Mouse (Mus musculus): ENCODE measurements at regions not wholly inside any gene's neighbourhood (a gene's known extent, or its start where the extent isn't known, plus 50 kb on each side); places are given as distances from the start of the nearest gene placed in this dataset.
A peak's percentile ranks its signal among the peaks of the same experiment; 100 is the strongest.
"Not testable (repeated sequence)": the region's sequence is repeated elsewhere in the genome, so short reads cannot be mapped to it uniquely, and the experiment has no call there.

DNA sequence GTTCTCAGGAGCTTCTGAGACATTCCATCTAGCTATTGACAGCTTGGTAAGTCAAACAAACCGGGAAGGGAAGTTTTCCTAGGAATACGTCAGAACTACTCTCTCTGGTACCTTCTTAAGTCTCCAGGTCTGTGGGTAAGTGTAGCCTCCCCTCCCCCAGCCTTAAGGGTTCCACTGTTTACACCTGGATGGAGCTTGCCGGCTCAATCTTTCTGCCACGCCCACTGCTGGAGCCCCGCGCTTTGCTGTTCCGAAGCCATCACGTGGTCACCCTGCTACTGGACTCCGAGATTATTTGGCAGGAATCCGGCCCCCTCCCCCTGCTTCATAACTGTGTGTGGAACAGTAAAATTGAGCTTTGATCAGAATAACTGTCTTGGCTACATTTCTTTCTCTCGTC lies 87.6 kb upstream of the Dlg1 start:
- not testable (repeated sequence) for H3K9me3 ChIP-seq (ENCODE audit: control insufficient read depth, low read length)

DNA sequence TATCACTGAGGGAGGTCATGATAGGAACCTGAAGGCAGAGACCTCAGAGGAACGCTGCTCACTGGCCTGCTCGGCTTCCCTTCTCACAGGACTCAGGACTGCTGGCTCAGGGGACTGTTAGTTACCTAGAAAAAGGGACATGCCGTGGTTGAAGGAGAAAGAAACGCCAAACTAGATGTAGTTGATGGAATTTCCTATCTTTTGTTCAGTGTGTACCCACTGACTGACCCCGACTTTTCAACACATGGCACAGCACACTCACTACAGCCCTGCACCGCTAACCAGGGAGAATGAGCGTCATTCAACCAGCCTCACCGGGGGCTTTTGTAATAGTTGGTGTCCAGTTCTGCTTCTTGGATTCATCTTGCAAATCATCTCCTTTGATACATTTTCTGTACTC lies 86.8 kb upstream of the Dlg1 start:
- ATAC-seq: no peak
- H3K4me3 ChIP-seq (replicated peaks; ENCODE audit: low read length): no peak overlapping the region
- no peak overlapping the region for H3K9ac ChIP-seq (replicated peaks; ENCODE audit: low read depth, low read length)
- no peaks in the 10 kb centered on the region for H3K36me3 ChIP-seq (ENCODE audit: control insufficient read depth, insufficient read depth)
- 65% methylated on average over 8 of the region's 8 CpGs for WGBS
- H3K27ac ChIP-seq (ENCODE audit: low read length): no peak overlapping the region
- no peak overlapping the region for H3K4me2 ChIP-seq (ENCODE audit: low read length)
- no peaks in the 10 kb centered on the region for H3K9me3 ChIP-seq (ENCODE audit: control insufficient read depth, low read length)
- peaks cover 3% of the 10 kb centered on the region; the same call in 1 of the 2 replicates for H3K4me1 ChIP-seq (replicated peaks; ENCODE audit: control insufficient read depth, insufficient read depth, low read length)
- no peaks in the 10 kb centered on the region for H3K27me3 ChIP-seq (replicated peaks; ENCODE audit: control insufficient read depth, insufficient read depth, low read length)

More for the DNA sequence above, 87.6 kb upstream of the Dlg1 start:
- H3K4me3 ChIP-seq (replicated peaks; ENCODE audit: low read length); H3K4me2 ChIP-seq (ENCODE audit: low read length); ATAC-seq; H3K9ac ChIP-seq (replicated peaks; ENCODE audit: low read depth, low read length); H3K36me3 ChIP-seq (ENCODE audit: control insufficient read depth, insufficient read depth); H3K27ac ChIP-seq (ENCODE audit: low read length); H3K4me1 ChIP-seq (replicated peaks; ENCODE audit: control insufficient read depth, insufficient read depth, low read length); H3K27me3 ChIP-seq (replicated peaks; ENCODE audit: control insufficient read depth, insufficient read depth, low read length): not testable (repeated sequence)
- 52% methylated on average over 11 of the region's 11 CpGs for WGBS

DNA sequence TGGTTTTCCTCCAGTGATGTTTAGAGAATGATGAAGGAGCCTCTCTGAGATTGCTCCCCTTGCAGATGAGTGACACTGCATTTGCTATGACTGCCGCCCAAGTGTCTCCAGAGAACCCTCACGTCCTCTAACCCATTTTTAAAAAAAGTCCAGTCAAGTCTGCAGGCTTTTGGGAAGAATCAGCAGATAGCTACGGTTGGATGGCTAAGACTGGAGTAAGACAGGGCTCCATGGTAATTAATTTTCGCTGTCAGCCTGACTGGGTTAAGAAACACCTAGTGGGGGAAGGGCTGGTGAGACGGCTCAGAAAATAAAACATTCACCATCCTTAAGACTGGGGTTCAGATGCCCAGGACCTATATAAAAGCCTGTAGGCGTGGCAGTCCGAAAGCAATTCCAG lies 85.9 kb upstream of the Dlg1 start:
- H3K4me1 ChIP-seq (replicated peaks; ENCODE audit: control insufficient read depth, insufficient read depth, low read length): peaks cover 3% of the 10 kb centered on the region; the same call in 1 of the 2 replicates
- H3K9ac ChIP-seq (replicated peaks; ENCODE audit: low read depth, low read length): no peak overlapping the region
- no peak overlapping the region for H3K4me3 ChIP-seq (replicated peaks; ENCODE audit: low read length)
- no peaks in the 10 kb centered on the region for H3K27me3 ChIP-seq (replicated peaks; ENCODE audit: control insufficient read depth, insufficient read depth, low read length)
- 64% methylated on average over 7 of the region's 7 CpGs for WGBS
- no peak overlapping the region for H3K4me2 ChIP-seq (ENCODE audit: low read length)
- no peak overlapping the region for H3K27ac ChIP-seq (ENCODE audit: low read length)
- no peaks in the 10 kb centered on the region for H3K9me3 ChIP-seq (ENCODE audit: control insufficient read depth, low read length)
- no peak for ATAC-seq
- no peaks in the 10 kb centered on the region for H3K36me3 ChIP-seq (ENCODE audit: control insufficient read depth, insufficient read depth)

DNA sequence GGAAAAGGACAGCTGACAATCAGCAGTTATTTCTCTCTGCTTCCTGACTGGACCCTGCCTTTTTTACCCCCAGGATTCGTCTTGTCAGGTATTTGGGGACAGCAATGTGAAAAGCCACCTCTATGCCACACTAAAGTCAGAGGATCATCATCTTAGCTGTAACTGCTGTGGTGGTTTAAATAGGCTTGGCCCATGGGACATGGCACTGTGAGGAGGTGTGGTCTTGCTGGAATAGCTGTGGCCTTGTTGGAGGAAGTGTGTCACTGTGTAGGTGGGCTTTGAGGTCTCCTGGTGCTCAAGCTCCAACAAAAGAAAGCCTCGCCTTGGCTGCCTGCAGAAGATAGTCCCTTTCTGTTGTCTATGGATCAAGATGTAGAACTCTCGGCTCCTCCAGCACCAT lies 83.9 kb upstream of the Dlg1 start:
- H3K4me1 ChIP-seq (replicated peaks; ENCODE audit: control insufficient read depth, insufficient read depth, low read length): peaks cover 3% of the 10 kb centered on the region; the same call in 1 of the 2 replicates
- no peak overlapping the region for H3K9ac ChIP-seq (replicated peaks; ENCODE audit: low read depth, low read length)
- WGBS: 96% methylated on average over 3 of the region's 3 CpGs
- no peak overlapping the region for H3K4me3 ChIP-seq (replicated peaks; ENCODE audit: low read length)
- ATAC-seq: no peak
- H3K36me3 ChIP-seq (ENCODE audit: control insufficient read depth, insufficient read depth): no peaks in the 10 kb centered on the region
- H3K27me3 ChIP-seq (replicated peaks; ENCODE audit: control insufficient read depth, insufficient read depth, low read length): no peaks in the 10 kb centered on the region
- no peaks in the 10 kb centered on the region for H3K9me3 ChIP-seq (ENCODE audit: control insufficient read depth, low read length)
- H3K4me2 ChIP-seq (ENCODE audit: low read length): no peak overlapping the region
- no peak overlapping the region for H3K27ac ChIP-seq (ENCODE audit: low read length)

DNA sequence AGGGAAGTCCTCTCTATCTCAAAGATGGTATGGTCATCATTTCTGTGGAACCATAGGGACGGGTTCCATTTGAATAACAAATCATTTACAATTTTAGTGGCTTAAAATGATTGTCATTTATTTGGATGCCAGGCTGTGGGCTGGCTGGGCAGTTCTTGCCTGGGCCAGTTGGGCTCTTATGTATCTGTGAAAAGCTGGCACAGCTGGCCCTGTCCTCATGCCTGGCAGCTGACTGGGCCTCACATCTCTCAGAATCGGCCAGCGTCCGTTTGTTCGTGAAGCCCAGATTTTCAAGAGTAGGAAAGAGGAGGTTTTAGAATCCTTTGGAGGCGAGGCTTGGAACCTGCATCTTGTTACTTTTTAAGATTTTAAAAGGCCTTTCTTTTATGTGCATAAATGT lies 82.5 kb upstream of the Dlg1 start:
- Histone ChIP-seq H3K27ac (ENCODE audit: low read length) (no peak overlapping the region), H3K27me3 (replicated peaks; ENCODE audit: control insufficient read depth, insufficient read depth, low read length) (no peaks in the 10 kb centered on the region), H3K4me2 (ENCODE audit: low read length) (no peak overlapping the region), H3K9me3 (ENCODE audit: control insufficient read depth, low read length) (no peaks in the 10 kb centered on the region), H3K36me3 (ENCODE audit: control insufficient read depth, insufficient read depth) (no peaks in the 10 kb centered on the region), H3K4me1 (replicated peaks; ENCODE audit: control insufficient read depth, insufficient read depth, low read length) (peaks cover 3% of the 10 kb centered on the region; the same call in 1 of the 2 replicates), H3K9ac (replicated peaks; ENCODE audit: low read depth, low read length) (no peak overlapping the region), H3K4me3 (replicated peaks; ENCODE audit: low read length) (no peak overlapping the region)
- ATAC-seq: no peak
- 73% methylated on average over 6 of the region's 6 CpGs for WGBS

DNA sequence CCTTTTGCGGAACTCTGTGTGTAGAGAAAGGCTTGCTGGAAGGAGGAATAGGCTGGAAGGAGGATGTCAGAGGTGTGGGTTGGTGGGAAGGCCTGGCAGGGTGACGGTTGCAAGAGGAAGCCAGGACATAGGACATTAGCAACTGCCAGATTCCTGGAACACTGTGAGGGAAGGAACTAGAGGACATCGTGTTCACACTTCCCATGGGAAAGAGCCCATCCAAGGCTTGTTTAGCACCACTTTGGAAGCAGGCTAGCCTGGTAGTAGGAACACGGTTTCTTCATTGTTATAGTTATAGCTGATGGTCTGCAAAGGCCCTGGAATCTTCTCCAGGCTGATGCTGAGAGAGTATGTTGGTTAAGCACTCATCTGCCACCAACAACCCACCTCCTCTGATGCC lies 80.4 kb upstream of the Dlg1 start:
- no peak overlapping the region for H3K4me3 ChIP-seq (replicated peaks; ENCODE audit: low read length)
- no peaks in the 10 kb centered on the region for H3K9me3 ChIP-seq (ENCODE audit: control insufficient read depth, low read length)
- H3K9ac ChIP-seq (replicated peaks; ENCODE audit: low read depth, low read length): no peak overlapping the region
- H3K27me3 ChIP-seq (replicated peaks; ENCODE audit: control insufficient read depth, insufficient read depth, low read length): no peaks in the 10 kb centered on the region
- WGBS: 92% methylated on average over 4 of the region's 4 CpGs
- H3K4me2 ChIP-seq (ENCODE audit: low read length): no peak overlapping the region
- H3K36me3 ChIP-seq (ENCODE audit: control insufficient read depth, insufficient read depth): no peaks in the 10 kb centered on the region
- H3K4me1 ChIP-seq (replicated peaks; ENCODE audit: control insufficient read depth, insufficient read depth, low read length): peaks cover 3% of the 10 kb centered on the region; the same call in 1 of the 2 replicates
- H3K27ac ChIP-seq (ENCODE audit: low read length): no peak overlapping the region
- no peak for ATAC-seq

DNA sequence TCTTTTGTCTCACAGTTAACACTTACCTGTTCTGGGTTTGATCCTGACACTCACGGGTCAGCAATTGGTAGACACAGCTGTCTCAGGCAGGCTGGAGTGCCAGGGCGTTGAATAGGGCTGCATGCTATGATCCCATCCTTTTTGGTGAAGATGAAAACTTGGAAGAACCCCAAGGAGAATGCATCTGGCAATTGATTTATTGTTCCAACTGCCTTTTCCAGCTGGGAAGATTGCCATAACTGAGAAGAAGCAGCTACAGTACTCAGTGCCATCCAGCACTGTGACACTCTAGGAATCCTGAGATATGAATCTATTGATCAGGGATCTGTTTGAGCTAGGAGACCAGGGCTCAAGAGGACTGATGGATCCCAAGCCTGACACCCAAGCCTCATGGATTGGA lies 79.6 kb upstream of the Dlg1 start:
- H3K4me3 ChIP-seq (replicated peaks; ENCODE audit: low read length): no peak overlapping the region
- H3K9me3 ChIP-seq (ENCODE audit: control insufficient read depth, low read length): no peaks in the 10 kb centered on the region
- ATAC-seq: no peak
- H3K36me3 ChIP-seq (ENCODE audit: control insufficient read depth, insufficient read depth): no peaks in the 10 kb centered on the region
- no peak overlapping the region for H3K4me2 ChIP-seq (ENCODE audit: low read length)
- H3K4me1 ChIP-seq (replicated peaks; ENCODE audit: control insufficient read depth, insufficient read depth, low read length): peaks cover 3% of the 10 kb centered on the region; the same call in 1 of the 2 replicates
- no peaks in the 10 kb centered on the region for H3K27me3 ChIP-seq (replicated peaks; ENCODE audit: control insufficient read depth, insufficient read depth, low read length)
- no peak overlapping the region for H3K9ac ChIP-seq (replicated peaks; ENCODE audit: low read depth, low read length)
- WGBS: 74% methylated on average over 2 of the region's 2 CpGs
- H3K27ac ChIP-seq (ENCODE audit: low read length): no peak overlapping the region

DNA sequence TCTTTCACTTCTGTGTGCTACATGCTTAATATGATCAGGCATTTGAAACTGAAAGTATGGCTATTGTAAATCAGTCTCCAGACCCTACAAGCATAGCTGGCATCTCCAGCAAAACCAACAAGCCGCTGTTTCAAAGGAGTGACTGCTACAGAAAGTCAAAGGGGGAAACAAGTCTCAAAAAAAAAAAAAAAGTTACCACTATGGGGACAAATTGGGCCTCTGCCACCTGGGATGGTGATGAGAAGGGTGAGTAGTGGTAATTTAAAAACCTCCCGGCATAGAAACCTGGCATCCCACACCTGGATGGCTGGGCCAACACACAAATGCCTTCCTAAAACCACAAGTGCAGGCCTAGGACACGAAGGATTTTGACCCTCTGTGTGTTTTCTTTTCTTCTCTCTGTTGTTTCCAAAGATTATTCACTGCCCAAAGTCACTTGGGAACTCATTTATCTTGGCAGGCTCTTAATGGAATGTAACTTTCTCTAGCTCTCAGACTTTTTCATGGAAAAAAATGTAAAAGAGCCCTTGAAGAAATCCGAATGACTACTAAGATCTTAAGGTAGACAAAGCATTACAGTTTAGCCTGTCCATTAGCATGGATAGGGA lies 78.9 kb upstream of the Dlg1 start:
- H3K27me3 ChIP-seq (replicated peaks; ENCODE audit: control insufficient read depth, insufficient read depth, low read length): no peaks in the 10 kb centered on the region
- no peak overlapping the region for H3K9ac ChIP-seq (replicated peaks; ENCODE audit: low read depth, low read length)
- H3K4me2 ChIP-seq (ENCODE audit: low read length): no peak overlapping the region
- peaks cover 4% of the 10 kb centered on the region for H3K4me1 ChIP-seq (replicated peaks; ENCODE audit: control insufficient read depth, insufficient read depth, low read length)
- no peaks in the 10 kb centered on the region for H3K9me3 ChIP-seq (ENCODE audit: control insufficient read depth, low read length)
- 76% methylated on average over 4 of the region's 4 CpGs for WGBS
- no peak overlapping the region for H3K27ac ChIP-seq (ENCODE audit: low read length)
- no peak for ATAC-seq
- H3K4me3 ChIP-seq (replicated peaks; ENCODE audit: low read length): no peak overlapping the region
- H3K36me3 ChIP-seq (ENCODE audit: control insufficient read depth, insufficient read depth): no peaks in the 10 kb centered on the region

DNA sequence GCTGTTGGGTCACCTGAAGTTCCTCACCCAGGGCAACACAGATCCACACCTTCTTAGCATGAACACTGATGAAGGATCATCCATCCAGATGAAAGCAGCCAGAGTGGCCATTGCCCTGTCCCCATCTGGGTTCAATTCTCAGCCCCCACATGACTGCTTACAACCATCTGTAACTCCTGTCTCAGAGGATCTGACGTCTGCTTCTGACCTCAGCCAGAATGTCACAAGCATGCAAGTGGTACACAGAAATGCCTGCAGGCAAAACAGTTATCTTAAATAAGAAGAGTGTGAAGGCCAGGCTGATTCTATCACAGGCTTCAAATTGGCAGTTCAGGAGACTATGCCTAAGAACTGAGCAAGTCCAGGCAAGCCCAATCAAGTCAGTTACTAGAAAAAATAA lies 76.2 kb upstream of the Dlg1 start:
- H3K4me2 ChIP-seq (ENCODE audit: low read length): no peak overlapping the region
- ATAC-seq: no peak
- no peaks in the 10 kb centered on the region for H3K27me3 ChIP-seq (replicated peaks; ENCODE audit: control insufficient read depth, insufficient read depth, low read length)
- H3K4me3 ChIP-seq (replicated peaks; ENCODE audit: low read length): no peak overlapping the region
- no peaks in the 10 kb centered on the region for H3K36me3 ChIP-seq (ENCODE audit: control insufficient read depth, insufficient read depth)
- 80% methylated on average over 1 of the region's 1 CpGs for WGBS
- no peak overlapping the region for H3K9ac ChIP-seq (replicated peaks; ENCODE audit: low read depth, low read length)
- H3K27ac ChIP-seq (ENCODE audit: low read length): no peak overlapping the region
- H3K9me3 ChIP-seq (ENCODE audit: control insufficient read depth, low read length): no peaks in the 10 kb centered on the region
- H3K4me1 ChIP-seq (replicated peaks; ENCODE audit: control insufficient read depth, insufficient read depth, low read length): peaks cover 18% of the 10 kb centered on the region

DNA sequence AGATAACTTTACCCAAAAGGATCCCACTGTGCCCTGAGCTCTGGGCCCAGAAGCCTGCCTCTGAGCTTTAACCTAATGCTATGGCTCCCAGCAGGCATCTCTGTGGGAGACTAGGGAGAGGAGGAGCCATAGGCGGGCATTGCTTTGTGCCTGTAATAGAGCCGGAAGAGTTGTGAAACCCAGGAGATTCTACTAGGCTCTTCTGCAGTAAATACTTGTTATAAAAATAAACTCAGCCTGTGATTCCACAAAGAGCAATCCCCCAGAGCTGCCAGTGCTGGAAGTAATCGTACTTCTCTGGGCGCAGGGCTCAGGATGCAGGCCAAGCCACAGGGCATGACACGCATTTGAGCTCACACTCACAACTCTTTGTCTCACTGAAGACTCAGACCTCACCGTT lies 73.7 kb upstream of the Dlg1 start:
- Histone ChIP-seq H3K4me3 (replicated peaks; ENCODE audit: low read length) (no peak overlapping the region), H3K27ac (ENCODE audit: low read length) (peak overlapping the region; percentile 77), H3K27me3 (replicated peaks; ENCODE audit: control insufficient read depth, insufficient read depth, low read length) (no peaks in the 10 kb centered on the region), H3K9me3 (ENCODE audit: control insufficient read depth, low read length) (no peaks in the 10 kb centered on the region), H3K4me1 (replicated peaks; ENCODE audit: control insufficient read depth, insufficient read depth, low read length) (peaks cover 36% of the 10 kb centered on the region), H3K9ac (replicated peaks; ENCODE audit: low read depth, low read length) (no peak overlapping the region), H3K4me2 (ENCODE audit: low read length) (no peak overlapping the region), H3K36me3 (ENCODE audit: control insufficient read depth, insufficient read depth) (no peaks in the 10 kb centered on the region)
- ATAC-seq: no peak
- WGBS: 20% methylated on average over 6 of the region's 6 CpGs

All from forebrain, embryonic 16.5 days (tissue).